Mouse (Mus musculus): ENCODE measurements at regions not wholly inside any gene's neighbourhood (a gene's known extent, or its start where the extent isn't known, plus 50 kb on each side); places are given as distances from the start of the nearest gene placed in this dataset.
"Not testable (repeated sequence)": the region's sequence is repeated elsewhere in the genome, so short reads cannot be mapped to it uniquely, and the experiment has no call there.

DNA sequence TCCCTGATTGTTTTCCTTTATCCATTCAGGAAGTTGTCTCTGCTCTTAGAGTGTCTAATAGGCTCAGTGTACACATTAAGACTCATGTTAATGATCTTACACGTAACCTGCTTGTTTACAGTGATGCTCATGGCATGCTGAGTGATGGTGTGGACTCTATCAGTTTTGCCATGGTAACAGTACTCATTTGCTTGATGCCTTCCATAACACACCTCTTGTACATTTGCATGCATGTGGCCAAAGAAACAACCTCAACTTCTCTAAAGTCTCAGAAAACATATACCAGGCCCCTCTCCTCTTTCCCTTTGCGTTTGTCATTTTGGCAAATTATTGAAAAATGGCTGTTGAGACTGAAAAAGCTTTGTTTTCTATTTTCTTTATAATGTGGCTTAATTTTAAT lies 155.0 kb downstream of the Ube2e3 start:
- ATAC-seq (ENCODE audit: insufficient number of reproducible peaks, low FRiP score) = no peak
- WGBS = 83% methylated on average over 2 of the region's 2 CpGs
- no peak overlapping the region for H3K27ac ChIP-seq (ENCODE audit: poor library complexity, severe bottlenecking)
- no peaks in the 10 kb centered on the region for H3K36me3 ChIP-seq
- H3K27me3 ChIP-seq (replicated peaks) = no peaks in the 10 kb centered on the region
- H3K9ac ChIP-seq = no peak overlapping the region
- no peak overlapping the region for H3K4me3 ChIP-seq
- H3K9me3 ChIP-seq (replicated peaks) = no peaks in the 10 kb centered on the region
- H3K4me2 ChIP-seq = no peak overlapping the region
- H3K4me1 ChIP-seq (replicated peaks) = no peaks in the 10 kb centered on the region

DNA sequence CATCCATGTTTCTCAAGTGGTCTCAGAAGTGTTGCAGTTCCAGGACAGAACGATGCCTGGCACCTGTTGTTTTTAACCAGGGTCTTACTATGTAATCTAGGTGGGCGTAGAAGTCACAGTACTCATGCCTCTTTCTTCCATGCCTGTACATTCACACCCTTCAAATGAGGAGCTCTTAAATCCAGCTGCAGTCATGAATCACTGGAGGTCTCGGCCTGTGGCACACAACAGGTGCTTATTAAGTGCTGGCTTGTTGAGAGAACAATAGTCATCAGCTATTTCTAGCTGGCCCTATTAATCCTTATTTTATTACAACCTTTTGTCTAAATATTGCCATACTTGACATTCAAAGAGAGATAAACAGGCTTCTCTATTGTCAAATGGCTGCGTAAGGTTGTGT lies 157.8 kb downstream of the Ube2e3 start:
- Histone ChIP-seq H3K27ac (ENCODE audit: poor library complexity, severe bottlenecking) (no peak overlapping the region), H3K27me3 (replicated peaks) (no peaks in the 10 kb centered on the region), H3K9ac (no peak overlapping the region), H3K36me3 (no peaks in the 10 kb centered on the region), H3K4me2 (no peak overlapping the region), H3K9me3 (replicated peaks) (no peaks in the 10 kb centered on the region), H3K4me1 (replicated peaks) (no peaks in the 10 kb centered on the region), H3K4me3 (no peak overlapping the region)
- no peak for ATAC-seq (ENCODE audit: insufficient number of reproducible peaks, low FRiP score)
- WGBS = 81% methylated on average over 4 of the region's 4 CpGs

DNA sequence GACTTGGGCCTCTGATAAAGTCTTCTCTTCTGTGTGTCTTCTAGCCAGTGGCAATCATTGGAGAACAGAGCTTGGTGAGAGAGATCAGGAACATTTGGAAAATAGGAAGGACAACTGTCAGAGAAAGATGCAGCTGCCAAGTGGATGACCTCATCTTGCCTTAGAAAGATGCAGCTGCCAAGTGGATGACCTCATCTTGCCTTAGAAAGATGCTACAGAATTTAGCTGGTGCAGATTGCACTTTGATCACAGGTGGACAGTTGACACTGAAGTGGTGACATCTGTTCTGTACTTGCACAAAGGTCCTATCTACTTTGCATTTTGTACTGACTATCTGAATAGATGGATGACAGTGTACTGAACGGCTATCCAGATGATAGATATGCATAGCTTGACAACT lies 163.1 kb downstream of the Ube2e3 start:
- Histone ChIP-seq H3K4me1 (replicated peaks) (peaks cover 2% of the 10 kb centered on the region; the same call in 1 of the 2 replicates), H3K27me3 (replicated peaks) (no peaks in the 10 kb centered on the region), H3K36me3 (no peaks in the 10 kb centered on the region), H3K27ac (ENCODE audit: poor library complexity, severe bottlenecking) (no peak overlapping the region), H3K9ac (no peak overlapping the region), H3K4me3 (no peak overlapping the region), H3K9me3 (replicated peaks) (no peaks in the 10 kb centered on the region), H3K4me2 (no peak overlapping the region)
- no peak for ATAC-seq (ENCODE audit: insufficient number of reproducible peaks, low FRiP score)
- WGBS = 27% methylated on average over 1 of the region's 1 CpGs

DNA sequence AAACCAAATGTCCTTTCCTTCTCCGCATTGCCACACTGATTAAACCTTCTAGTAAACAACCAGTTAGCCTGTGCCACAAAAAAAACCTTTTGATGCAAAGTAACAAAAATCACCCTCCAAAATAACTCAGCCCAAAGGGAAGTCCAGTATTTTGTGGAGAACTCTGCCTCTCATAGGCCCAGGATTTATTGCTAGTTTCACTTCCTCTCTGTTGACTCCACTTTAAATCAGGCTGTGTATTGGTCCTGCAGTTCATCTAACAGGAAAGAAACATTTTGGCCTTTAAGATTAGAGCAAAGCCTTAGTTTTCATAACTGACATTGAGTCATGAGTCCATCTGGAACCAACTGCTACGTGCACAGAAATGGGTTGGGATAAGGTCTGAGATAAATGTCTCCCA lies 168.4 kb downstream of the Ube2e3 start:
- WGBS = 65% methylated on average over 2 of the region's 2 CpGs

DNA sequence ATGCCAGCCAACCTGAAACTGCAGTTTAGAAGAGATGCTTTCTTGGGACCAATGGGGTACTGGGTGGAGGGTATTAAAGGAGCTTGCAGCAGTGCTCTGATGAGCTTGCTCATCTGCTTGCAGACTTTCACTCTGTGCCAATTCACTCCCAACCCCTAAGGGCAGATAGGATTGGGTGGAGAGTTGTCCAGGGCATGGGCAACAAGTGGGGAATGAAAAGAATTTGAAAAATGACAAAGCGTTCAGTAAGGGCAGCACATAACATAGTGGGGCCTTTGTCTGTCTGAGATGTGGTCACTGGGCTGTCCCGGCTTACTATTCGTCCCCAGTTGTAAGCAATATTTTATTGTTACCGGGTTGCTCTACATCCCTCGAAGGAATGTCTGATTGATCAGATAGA lies 170.7 kb downstream of the Ube2e3 start:
- Histone ChIP-seq H3K4me2 (no peak overlapping the region), H3K4me1 (replicated peaks) (peaks cover 8% of the 10 kb centered on the region; the same call in 1 of the 2 replicates), H3K36me3 (no peaks in the 10 kb centered on the region), H3K9ac (no peak overlapping the region), H3K4me3 (no peak overlapping the region), H3K9me3 (replicated peaks) (no peaks in the 10 kb centered on the region), H3K27me3 (replicated peaks) (no peaks in the 10 kb centered on the region), H3K27ac (ENCODE audit: poor library complexity, severe bottlenecking) (no peak overlapping the region)
- 50% methylated on average over 5 of the region's 5 CpGs for WGBS
- no peak for ATAC-seq (ENCODE audit: insufficient number of reproducible peaks, low FRiP score)

More for the DNA sequence above, 168.4 kb downstream of the Ube2e3 start:
- Histone ChIP-seq H3K9me3 (replicated peaks) (no peaks in the 10 kb centered on the region), H3K4me3 (no peak overlapping the region), H3K27me3 (replicated peaks) (no peaks in the 10 kb centered on the region), H3K36me3 (no peaks in the 10 kb centered on the region), H3K4me2 (no peak overlapping the region), H3K9ac (no peak overlapping the region), H3K27ac (ENCODE audit: poor library complexity, severe bottlenecking) (no peak overlapping the region), H3K4me1 (replicated peaks) (peaks cover 8% of the 10 kb centered on the region; the same call in 1 of the 2 replicates)
- no peak for ATAC-seq (ENCODE audit: insufficient number of reproducible peaks, low FRiP score)

DNA sequence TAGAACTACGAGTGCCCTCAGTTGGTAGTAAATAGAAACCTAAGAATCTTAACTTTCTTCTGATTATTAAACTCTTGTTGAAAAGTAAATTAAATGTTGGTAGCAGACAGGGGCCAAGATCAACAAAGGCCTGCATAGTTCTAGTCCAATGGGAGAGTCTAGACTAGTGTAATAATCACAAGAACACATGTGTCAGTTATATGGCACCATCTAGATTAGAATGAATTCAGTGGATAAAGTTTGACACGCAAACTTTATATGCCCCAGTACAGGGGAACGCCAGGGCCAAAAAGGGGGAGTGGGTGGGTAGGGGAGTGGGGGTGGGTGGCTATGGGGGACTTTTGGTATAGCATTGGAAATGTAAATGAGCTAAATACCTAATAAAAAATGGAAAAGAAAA lies 176.9 kb downstream of the Ube2e3 start:
- WGBS = 60% methylated on average over 3 of the region's 3 CpGs
- ATAC-seq (ENCODE audit: insufficient number of reproducible peaks, low FRiP score) = not testable (repeated sequence)

DNA sequence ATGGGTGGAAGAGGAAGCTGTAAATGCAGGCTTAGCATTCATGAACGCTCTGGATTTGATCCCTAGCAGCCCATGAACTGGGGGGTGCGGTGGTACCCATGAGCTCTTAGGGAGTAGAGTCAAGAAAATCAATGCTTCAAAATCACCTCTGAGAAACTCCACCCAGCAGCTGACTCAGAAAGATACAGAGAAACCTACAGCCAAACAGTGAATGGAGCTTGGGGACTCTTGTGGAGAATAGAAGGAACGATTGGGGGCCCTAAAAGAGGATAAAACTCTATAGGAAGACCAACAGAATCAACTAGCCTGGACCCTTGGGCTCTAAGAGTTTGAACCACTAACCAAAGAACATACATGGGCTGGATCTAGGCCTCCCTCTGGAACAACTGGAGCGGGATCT lies 177.6 kb downstream of the Ube2e3 start:
- no peak for ATAC-seq (ENCODE audit: insufficient number of reproducible peaks, low FRiP score)
- H3K9me3 ChIP-seq (replicated peaks) = no peaks in the 10 kb centered on the region
- H3K4me3 ChIP-seq = no peak overlapping the region
- H3K27me3 ChIP-seq (replicated peaks) = no peaks in the 10 kb centered on the region
- no peak overlapping the region for H3K27ac ChIP-seq (ENCODE audit: poor library complexity, severe bottlenecking)
- H3K36me3 ChIP-seq = no peaks in the 10 kb centered on the region
- H3K9ac ChIP-seq = no peak overlapping the region
- WGBS = 74% methylated on average over 4 of the region's 4 CpGs
- H3K4me2 ChIP-seq = no peak overlapping the region
- H3K4me1 ChIP-seq (replicated peaks) = no peaks in the 10 kb centered on the region

More for the DNA sequence above, 176.9 kb downstream of the Ube2e3 start:
- not testable (repeated sequence) for H3K27me3 ChIP-seq (replicated peaks); H3K9ac ChIP-seq; H3K4me1 ChIP-seq (replicated peaks); H3K4me3 ChIP-seq; H3K4me2 ChIP-seq; H3K36me3 ChIP-seq; H3K27ac ChIP-seq (ENCODE audit: poor library complexity, severe bottlenecking); H3K9me3 ChIP-seq (replicated peaks)

DNA sequence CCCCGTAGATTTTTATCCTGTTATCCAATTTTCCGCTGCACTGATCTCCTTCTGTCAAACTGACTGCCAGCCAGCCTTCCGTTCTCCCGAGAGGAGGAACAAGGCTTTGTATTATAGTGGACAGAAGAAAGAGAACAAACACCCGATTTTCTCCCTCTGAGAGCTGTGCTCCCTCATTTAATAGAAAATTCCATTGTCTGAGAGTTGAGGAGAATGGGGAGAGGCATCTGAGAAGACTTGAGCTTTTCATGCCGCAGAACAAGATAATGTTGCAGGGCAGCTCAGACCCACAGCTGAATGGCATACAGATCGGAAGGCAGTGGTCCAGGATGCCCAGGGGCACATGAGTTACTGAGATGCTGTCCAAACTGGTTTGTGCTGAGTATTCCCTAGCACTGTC lies 180.1 kb downstream of the Ube2e3 start:
- H3K27me3 ChIP-seq (replicated peaks) = no peaks in the 10 kb centered on the region
- no peak for ATAC-seq (ENCODE audit: insufficient number of reproducible peaks, low FRiP score)
- H3K9me3 ChIP-seq (replicated peaks) = no peaks in the 10 kb centered on the region
- 55% methylated on average over 7 of the region's 7 CpGs for WGBS
- no peak overlapping the region for H3K4me3 ChIP-seq
- H3K27ac ChIP-seq (ENCODE audit: poor library complexity, severe bottlenecking) = no peak overlapping the region
- H3K4me2 ChIP-seq = no peak overlapping the region
- H3K9ac ChIP-seq = no peak overlapping the region
- H3K36me3 ChIP-seq = no peaks in the 10 kb centered on the region
- H3K4me1 ChIP-seq (replicated peaks) = no peaks in the 10 kb centered on the region

DNA sequence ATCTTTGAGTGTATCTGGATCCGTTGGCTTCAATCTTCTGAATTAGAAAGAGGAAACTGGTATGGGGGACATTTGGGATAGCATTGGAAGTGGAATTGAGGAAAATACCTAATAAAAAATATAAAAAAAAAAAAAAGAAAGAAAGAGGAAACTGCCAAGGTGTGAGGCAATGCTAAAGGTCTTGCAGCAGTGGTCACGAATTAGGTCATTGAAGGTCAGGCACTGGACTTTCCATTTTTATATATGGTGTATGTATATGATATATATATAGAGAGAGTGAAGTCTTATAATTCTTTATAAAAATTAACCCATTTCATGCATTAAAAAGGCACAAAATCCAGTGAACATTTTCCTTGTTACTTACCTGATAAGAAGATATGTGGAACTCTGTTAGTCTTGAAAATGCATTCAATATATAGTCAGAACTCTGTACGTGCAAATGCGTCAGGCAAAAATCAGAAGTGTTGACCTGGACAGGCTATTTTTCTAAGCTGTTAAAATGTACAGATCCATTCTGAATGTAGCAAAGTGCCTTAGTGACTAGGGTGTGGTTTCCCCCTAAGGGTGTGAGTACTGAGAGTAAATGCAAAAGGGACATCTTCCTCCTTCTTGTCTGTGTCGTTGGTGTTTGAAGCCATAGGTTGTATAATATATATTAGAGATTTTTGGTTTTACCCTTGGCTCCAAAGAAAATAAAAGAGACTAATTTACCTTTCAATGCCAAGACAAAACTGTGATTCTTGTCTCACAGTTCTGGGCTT lies 181.0 kb downstream of the Ube2e3 start:
- no peak overlapping the region for H3K4me2 ChIP-seq
- no peaks in the 10 kb centered on the region for H3K9me3 ChIP-seq (replicated peaks)
- no peaks in the 10 kb centered on the region for H3K27me3 ChIP-seq (replicated peaks)
- ATAC-seq (ENCODE audit: insufficient number of reproducible peaks, low FRiP score) = no peak
- no peaks in the 10 kb centered on the region for H3K36me3 ChIP-seq
- WGBS = 83% methylated on average over 5 of the region's 5 CpGs
- H3K9ac ChIP-seq = no peak overlapping the region
- H3K27ac ChIP-seq (ENCODE audit: poor library complexity, severe bottlenecking) = no peak overlapping the region
- no peaks in the 10 kb centered on the region for H3K4me1 ChIP-seq (replicated peaks)
- no peak overlapping the region for H3K4me3 ChIP-seq

DNA sequence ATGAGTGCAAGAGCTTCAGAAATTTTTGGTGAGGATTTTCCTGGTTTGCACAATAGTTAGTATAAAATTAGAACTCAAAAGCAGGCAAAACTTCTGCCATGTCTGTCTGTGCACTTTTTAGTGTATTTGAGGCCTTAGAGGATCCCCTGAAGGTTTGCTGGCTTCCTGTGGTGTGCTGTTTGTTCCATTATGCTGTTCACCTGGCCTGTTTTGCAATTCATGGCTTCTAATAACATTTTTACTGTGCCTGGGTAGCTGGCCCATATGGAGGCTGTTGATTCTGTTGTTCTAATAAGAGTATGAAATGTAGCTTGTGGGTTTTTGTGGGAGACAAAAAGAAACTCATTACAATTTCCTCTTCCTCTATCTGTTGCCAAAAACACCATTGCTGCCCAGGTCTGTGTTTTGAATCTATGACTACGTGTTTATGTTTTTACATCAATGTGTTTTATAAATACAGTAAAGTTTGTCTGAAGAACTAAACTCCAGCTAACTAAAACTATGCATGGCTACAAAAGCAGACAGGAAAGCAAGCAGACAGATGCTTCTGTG lies 182.6 kb downstream of the Ube2e3 start:
- Histone ChIP-seq H3K27ac (ENCODE audit: poor library complexity, severe bottlenecking) (no peak overlapping the region), H3K9me3 (replicated peaks) (no peaks in the 10 kb centered on the region), H3K4me3 (no peak overlapping the region), H3K4me1 (replicated peaks) (no peaks in the 10 kb centered on the region), H3K27me3 (replicated peaks) (no peaks in the 10 kb centered on the region), H3K36me3 (no peaks in the 10 kb centered on the region), H3K4me2 (no peak overlapping the region), H3K9ac (no peak overlapping the region)
- 86% methylated on average over 1 of the region's 1 CpGs for WGBS
- no peak for ATAC-seq (ENCODE audit: insufficient number of reproducible peaks, low FRiP score)

DNA sequence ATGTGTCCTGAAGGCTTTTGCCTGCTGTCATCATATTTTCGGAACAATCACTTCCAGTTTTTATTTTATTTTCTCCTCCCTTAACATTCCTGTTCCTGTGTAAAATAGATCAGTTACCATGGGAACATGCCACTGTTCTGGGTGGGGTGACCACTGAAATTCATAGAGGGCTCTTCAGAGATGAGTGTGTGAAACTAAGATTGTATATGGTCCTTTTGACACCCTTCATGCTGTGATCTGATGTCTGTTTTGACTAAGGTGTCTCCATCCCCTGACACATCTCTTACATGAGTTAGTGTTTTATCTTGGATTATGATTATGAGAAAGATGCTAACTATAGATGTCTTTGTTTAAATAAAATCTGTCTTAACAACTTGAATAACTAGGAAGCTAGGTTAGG lies 184.3 kb downstream of the Ube2e3 start:
- ATAC-seq (ENCODE audit: insufficient number of reproducible peaks, low FRiP score) = no peak
- Histone ChIP-seq H3K27ac (ENCODE audit: poor library complexity, severe bottlenecking) (no peak overlapping the region), H3K9ac (no peak overlapping the region), H3K4me2 (no peak overlapping the region), H3K36me3 (no peaks in the 10 kb centered on the region), H3K4me3 (no peak overlapping the region), H3K9me3 (replicated peaks) (no peaks in the 10 kb centered on the region), H3K27me3 (replicated peaks) (no peaks in the 10 kb centered on the region), H3K4me1 (replicated peaks) (no peaks in the 10 kb centered on the region)
- WGBS = 78% methylated on average over 1 of the region's 1 CpGs

DNA sequence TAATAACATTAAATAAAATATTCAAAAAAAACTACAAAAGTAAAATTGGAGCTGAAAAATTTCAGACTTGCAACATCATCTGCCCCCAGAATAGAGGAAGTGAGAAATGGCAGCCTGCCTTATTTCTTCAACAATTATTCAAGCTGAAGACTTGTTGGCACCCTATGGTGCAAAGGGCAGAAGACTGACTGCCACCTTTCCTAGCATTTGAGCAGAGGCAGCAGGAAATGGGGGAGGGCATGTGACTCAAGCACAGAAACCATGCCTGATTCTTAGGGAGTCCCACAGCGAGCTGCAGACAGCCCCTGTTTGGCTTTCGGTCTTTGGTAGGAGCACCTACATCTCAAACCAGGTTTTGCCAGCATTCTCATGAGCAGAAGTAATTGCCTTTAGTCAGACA lies 188.2 kb downstream of the Ube2e3 start:
- no peaks in the 10 kb centered on the region for H3K36me3 ChIP-seq
- H3K9ac ChIP-seq = no peak overlapping the region
- H3K4me3 ChIP-seq = no peak overlapping the region
- ATAC-seq (ENCODE audit: insufficient number of reproducible peaks, low FRiP score) = no peak
- no peak overlapping the region for H3K4me2 ChIP-seq
- H3K27me3 ChIP-seq (replicated peaks) = no peaks in the 10 kb centered on the region
- WGBS = 63% methylated on average over 2 of the region's 2 CpGs
- no peaks in the 10 kb centered on the region for H3K4me1 ChIP-seq (replicated peaks)
- no peaks in the 10 kb centered on the region for H3K9me3 ChIP-seq (replicated peaks)
- H3K27ac ChIP-seq (ENCODE audit: poor library complexity, severe bottlenecking) = no peak overlapping the region

Data from heart, embryonic 12.5 days (tissue).